Mouse (Mus musculus) cerebellum, adult (tissue): ENCODE results near the gene Hemgn.
A peak's percentile ranks its signal among the peaks of the same experiment; 100 is the strongest.

ENCODE experiments used
- ATAC-seq: cut with Nextera tagmentation; 2 replicates; pipeline ENCODE4 v1.9.2; 2017; ENCODE audit warnings: mild to moderate bottlenecking, moderate library complexity, mixed read lengths; ENCODE audit not compliant: insufficient number of reproducible peaks, low FRiP score, low TSS enrichment

Hemgn gene

GRCm38 (mm10) chr4:46413406-46413805 lies at the start of gene Hemgn:
TSS of gene Hemgn (minus strand) at chr4:46413506.
- no peak for ATAC-seq

- no peak for ATAC-seq
Observed at GRCm38 (mm10) chr4:46458411-46458810, 45.1 kb upstream of the Hemgn start.

- ATAC-seq = no peak
Observed at GRCm38 (mm10) chr4:46457186-46457585, 43.9 kb upstream of the Hemgn start.

- no peak for ATAC-seq
Observed at GRCm38 (mm10) chr4:46456762-46457161, 43.5 kb upstream of the Hemgn start.

- no peak for ATAC-seq
Observed at GRCm38 (mm10) chr4:46454097-46454864, 41.0 kb upstream of the Hemgn start.

- ATAC-seq = no peak
Observed at GRCm38 (mm10) chr4:46452855-46453719, 39.8 kb upstream of the Hemgn start.

GRCm38 (mm10) chr4:46452481-46452850 lies 39.2 kb upstream of the Hemgn start:
- ATAC-seq = peak; percentile 16; the same call in 1 of the 2 replicates

- peak; percentile 28; the same call in 1 of the 2 replicates for ATAC-seq
Observed at GRCm38 (mm10) chr4:46451758-46452480, 38.6 kb upstream of the Hemgn start.

- peak; percentile 32 for ATAC-seq
Observed at GRCm38 (mm10) chr4:46451240-46451757, 38.0 kb upstream of the Hemgn start.

GRCm38 (mm10) chr4:46450519-46451131 lies 37.3 kb upstream of the Hemgn start, which contains the start of gene Anp32b:
TSS of gene Anp32b (plus strand) at chr4:46450902.
- peak; percentile 77 for ATAC-seq

GRCm38 (mm10) chr4:46450020-46450518 lies 36.8 kb upstream of the Hemgn start:
- no peak for ATAC-seq

GRCm38 (mm10) chr4:46448886-46449285 lies 35.6 kb upstream of the Hemgn start:
- no peak for ATAC-seq

GRCm38 (mm10) chr4:46447461-46447860 lies 34.2 kb upstream of the Hemgn start:
- ATAC-seq = no peak

- peak; percentile 91 for ATAC-seq
Observed at GRCm38 (mm10) chr4:46445237-46445945, 32.1 kb upstream of the Hemgn start.

- ATAC-seq = no peak
Observed at GRCm38 (mm10) chr4:46442501-46442900, 29.2 kb upstream of the Hemgn start.

GRCm38 (mm10) chr4:46432339-46433036 lies 19.2 kb upstream of the Hemgn start:
- ATAC-seq = no peak

- no peak for ATAC-seq
Observed at GRCm38 (mm10) chr4:46428903-46429499, 15.7 kb upstream of the Hemgn start.

GRCm38 (mm10) chr4:46422625-46423024 lies 9.3 kb upstream of the Hemgn start:
- ATAC-seq = no peak
